Mouse (Mus musculus) left cerebral cortex, adult 8-10 months (tissue): Measurements from ENCODE around the gene Ubl4a. TPM values are rescaled to one million over a fixed set of nuclear protein-coding genes. Genes with fewer than 3 reads are reported as not detected.

Experiments used
- microRNA-seq, 2 experiments: library from miRNA; unstranded; fragments of <30 nt; microRNA quantifications; one replicate each; pipeline ENCODE4 v1.2.0; 2022
- total RNA-seq, 4 experiments: library from RNA; stranded (reverse); gene quantifications; 2 replicates each; pipeline ENCODE4 v1.2.4; 2022

Ubl4a gene
- total RNA-seq, 4 experiments from 2014 or later = 62.8 to 70.3 (median 68.1) TPM

Small RNA genes lying within 50 kb of the gene (microRNA-seq; reads per million reads assigned to microRNA genes)
- gene Mir7092 = 0 reads per million in 2 experiments

Other genes with a start within 250 kb of the Ubl4a start
- gene Opn1mw, start 245.8 kb downstream of the Ubl4a start, total RNA-seq = 1 to 10 TPM in 1 of 4 experiments, under 1 TPM in 1, not detected in 2; 0.59 to 2.5 TPM
- 10 to 100 TPM; 87.7 to 95.0 (median 90.3) TPM for gene Mecp2, start 237.9 kb downstream of the Ubl4a start, total RNA-seq
- gene Tex28, start 205.4 kb downstream of the Ubl4a start, total RNA-seq = not detected
- not detected for gene Tktl1, start 196.0 kb downstream of the Ubl4a start, total RNA-seq
- gene Flna, start 123.4 kb downstream of the Ubl4a start, total RNA-seq = 10 to 100 TPM; 48.4 to 70.4 (median 61.4) TPM
- gene Emd, start 118.5 kb downstream of the Ubl4a start, total RNA-seq = 10 to 100 TPM; 33.5 to 39.5 (median 38.8) TPM
- 100 to 1,000 TPM; 134 to 270 (median 185) TPM for gene Rpl10, start 102.4 kb downstream of the Ubl4a start, total RNA-seq
- 10 to 100 TPM; 60.9 to 67.1 (median 63.8) TPM for gene Taz, start 91.3 kb downstream of the Ubl4a start, total RNA-seq
- 1 to 10 TPM; 1.8 to 5.0 (median 3.1) TPM for gene Dnase1l1, start 90.9 kb downstream of the Ubl4a start, total RNA-seq
- 100 to 1,000 TPM; 362 to 373 (median 369) TPM for gene Atp6ap1, start 76.1 kb downstream of the Ubl4a start, total RNA-seq
- 100 to 1,000 TPM; 615 to 673 (median 650) TPM for gene Gdi1, start 68.2 kb downstream of the Ubl4a start, total RNA-seq
- gene Fam50a, start 60.2 kb downstream of the Ubl4a start, total RNA-seq = 10 to 100 TPM; 31.3 to 37.6 (median 33.6) TPM
- gene Plxna3, start 44.2 kb downstream of the Ubl4a start, total RNA-seq = 10 to 100 TPM; 21.6 to 29.4 (median 25.8) TPM
- gene Lage3, start 19.6 kb downstream of the Ubl4a start, total RNA-seq = 10 to 100 TPM; 22.3 to 28.7 (median 25.7) TPM
- 1 to 10 TPM; 2.8 to 4.5 (median 3.7) TPM for gene Slc10a3, start 131 bp upstream of the Ubl4a start, total RNA-seq
- gene Fam3a, start 20.1 kb upstream of the Ubl4a start, total RNA-seq = 10 to 100 TPM; 16.8 to 29.9 (median 20.9) TPM
- gene Ikbkg, start 20.1 kb upstream of the Ubl4a start, total RNA-seq = 10 to 100 TPM; 47.2 to 59.1 (median 51.5) TPM
- gene G6pdx, start 56.0 kb upstream of the Ubl4a start, total RNA-seq = 10 to 100 TPM; 32.6 to 42.0 (median 37.0) TPM
- not detected for gene Gm6880, start 108.2 kb upstream of the Ubl4a start, total RNA-seq
- not detected for gene Olfr1326-ps1, start 201.7 kb upstream of the Ubl4a start, total RNA-seq
- not detected for gene Olfr1325, start 219.5 kb upstream of the Ubl4a start, total RNA-seq